Mouse (Mus musculus) 3T3-L1 (cell line): ENCODE measurements around the gene Wnt3a.
A peak's percentile ranks its signal among the peaks of the same experiment; 100 is the strongest.
"Not testable (repeated sequence)": the region's sequence is repeated elsewhere in the genome, so short reads cannot be mapped to it uniquely, and the experiment has no call there.

ENCODE experiments used
- DNase-seq: peaks from one replicate; pipeline ENCODE4 v3.0.0-alpha.2; 2015; ENCODE audit warnings: low read depth, low spot score

Wnt3a gene

GRCm38 (mm10) chr11:59308164-59308542, 17.6 kb upstream of the Wnt3a start:
- peak; percentile 73 for DNase-seq

GRCm38 (mm10) chr11:59307422-59308163, 17.0 kb upstream of the Wnt3a start:
- peak; percentile 76 for DNase-seq

- peak; percentile 30 for DNase-seq
Measured at GRCm38 (mm10) chr11:59306461-59307421, 16.2 kb upstream of the Wnt3a start, which contains the start of gene Wnt9a. Gene Wnt9a, plus strand, starts transcription at chr11:59306928.

GRCm38 (mm10) chr11:59305821-59306215, 15.3 kb upstream of the Wnt3a start:
- DNase-seq: peak; percentile 41

GRCm38 (mm10) chr11:59305008-59305820, 14.7 kb upstream of the Wnt3a start:
- no peak for DNase-seq

- DNase-seq: peak; percentile 94
Measured at GRCm38 (mm10) chr11:59302700-59303569, 12.4 kb upstream of the Wnt3a start.

- DNase-seq: not testable (repeated sequence)
Measured at GRCm38 (mm10) chr11:59301053-59301452, 10.5 kb upstream of the Wnt3a start.

GRCm38 (mm10) chr11:59300185-59300584, 9.6 kb upstream of the Wnt3a start:
- DNase-seq: peak; percentile 69

GRCm38 (mm10) chr11:59297941-59298340, 7.4 kb upstream of the Wnt3a start:
- peak; percentile 78 for DNase-seq

- peak; percentile 66 for DNase-seq
Measured at GRCm38 (mm10) chr11:59293616-59294015, 3.1 kb upstream of the Wnt3a start.

- DNase-seq: no peak
Measured at GRCm38 (mm10) chr11:59289706-59290105, 846 bp downstream of the Wnt3a start.

- DNase-seq: no peak
Measured at GRCm38 (mm10) chr11:59284146-59284545, 6.4 kb downstream of the Wnt3a start.

- peak; percentile 58 for DNase-seq
Measured at GRCm38 (mm10) chr11:59282933-59283332, 7.6 kb downstream of the Wnt3a start.

GRCm38 (mm10) chr11:59282111-59282510, 8.4 kb downstream of the Wnt3a start:
- DNase-seq: no peak

GRCm38 (mm10) chr11:59278047-59278446, 12.5 kb downstream of the Wnt3a start:
- DNase-seq: no peak

GRCm38 (mm10) chr11:59276877-59277276, 13.7 kb downstream of the Wnt3a start:
- peak; percentile 23 for DNase-seq

- DNase-seq: no peak
Measured at GRCm38 (mm10) chr11:59274184-59274583, 16.4 kb downstream of the Wnt3a start.

- DNase-seq: no peak
Measured at GRCm38 (mm10) chr11:59266727-59267126, 23.8 kb downstream of the Wnt3a start.

GRCm38 (mm10) chr11:59265154-59265813, 25.3 kb downstream of the Wnt3a start:
- DNase-seq: no peak

GRCm38 (mm10) chr11:59264593-59264992, 26.0 kb downstream of the Wnt3a start:
- no peak for DNase-seq
